In the genomic region with DNA sequence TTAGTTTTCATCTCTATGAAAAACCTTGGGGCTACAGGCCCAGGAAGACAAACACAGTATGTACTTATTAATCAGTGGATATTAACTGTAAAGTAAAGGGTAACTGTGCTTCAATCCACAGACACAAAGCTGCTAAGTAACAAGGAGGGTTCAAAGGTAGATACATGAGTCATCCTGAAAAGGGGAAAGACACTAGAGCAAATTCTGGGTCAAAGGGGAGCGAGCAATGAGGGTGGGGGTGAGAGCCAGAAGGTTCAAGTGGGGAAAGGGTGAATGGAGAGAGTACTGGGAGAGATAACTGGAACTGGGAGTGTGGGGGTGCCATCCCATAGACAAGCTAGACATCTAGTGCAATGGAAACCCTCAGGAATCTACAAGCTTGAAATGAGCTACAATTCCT, we compare ENCODE assay signal across 23 mouse cellular contexts. TPM values are rescaled to one million over a fixed set of nuclear protein-coding genes. Genes with fewer than 3 reads are reported as not detected.
"Had no signal": no experiment of that assay in that cellular context is flagged by ENCODE, and none has a peak within 500 bp of the region (broad histone marks: within the 10 kb centered on the region; RNA-seq: fewer than 3 reads in every experiment).

No protein-coding gene starts in this region.

- H3K9ac ChIP-seq: limb, embryonic 12.5 days; liver, embryonic 15.5 days; midbrain, embryonic 13.5 days; neural tube, embryonic 15.5 days had no signal

- H3K4me3 ChIP-seq: limb, embryonic 12.5 days; liver, embryonic 15.5 days; midbrain, embryonic 13.5 days; myocyte; neural tube, embryonic 15.5 days had no signal

- H3K27ac ChIP-seq: limb, embryonic 12.5 days; liver, embryonic 15.5 days; midbrain, embryonic 13.5 days; neural tube, embryonic 15.5 days; stomach, postnatal 0 days had no signal

- ATAC-seq: hindbrain, embryonic 16.5 days; inflammation-experienced regulatory T-cells, adult 6 months; lung, postnatal 0 days; midbrain, embryonic 13.5 days had no signal

- H3K9me3 ChIP-seq: limb, embryonic 12.5 days; liver, embryonic 15.5 days; midbrain, embryonic 13.5 days; neural tube, embryonic 15.5 days had no signal

- H3K27me3 ChIP-seq: limb, embryonic 12.5 days; liver, embryonic 15.5 days; midbrain, embryonic 13.5 days; neural tube, embryonic 15.5 days had no signal

- H3K4me2 ChIP-seq: limb, embryonic 12.5 days; liver, embryonic 15.5 days; midbrain, embryonic 13.5 days; neural tube, embryonic 15.5 days had no signal

- DNase-seq: layer of hippocampus, adult 9-11 months; layer of hippocampus, postnatal 36 days; liver; lung, adult 2 months; lung, postnatal 36 days; right cerebral cortex, adult 18-20 months; right cerebral cortex, postnatal 25 days; thymus, postnatal 4 days had no signal

- H3K4me1 ChIP-seq: limb, embryonic 12.5 days; liver, embryonic 15.5 days; midbrain, embryonic 13.5 days; neural tube, embryonic 15.5 days had no signal

- H3K36me3 ChIP-seq: limb, embryonic 12.5 days; liver, embryonic 15.5 days; midbrain, embryonic 13.5 days; neural tube, embryonic 15.5 days had no signal

RNA-seq across cellular contexts. Expression of gene Speer4f1, which starts 49.0 kb away (rescaled TPM):
- total RNA-seq: layer of hippocampus, adult 18-20 months; layer of hippocampus, postnatal 36 days; left cerebral cortex, adult 8-10 months; left cerebral cortex, postnatal 36 days; megakaryocyte progenitor cell, adult 5-6 weeks had no signal
- polyA plus RNA-seq: hindbrain, embryonic 16.5 days; inflammation-experienced regulatory T-cells, adult 6 months; limb, embryonic 12.5 days; liver, embryonic 15.5 days; lung, postnatal 0 days; midbrain, embryonic 13.5 days; myocyte; neural tube, embryonic 11.5 days; neural tube, embryonic 15.5 days; small intestine, adult 2 months; stomach, postnatal 0 days had no signal

RNA-seq across cellular contexts. Expression of gene Speer4f2, which starts 54.0 kb away (rescaled TPM):
- total RNA-seq: layer of hippocampus, adult 18-20 months; layer of hippocampus, postnatal 36 days; left cerebral cortex, adult 8-10 months; left cerebral cortex, postnatal 36 days; megakaryocyte progenitor cell, adult 5-6 weeks had no signal
- polyA plus RNA-seq: hindbrain, embryonic 16.5 days; inflammation-experienced regulatory T-cells, adult 6 months; limb, embryonic 12.5 days; liver, embryonic 15.5 days; lung, adult 2 months; lung, postnatal 0 days; midbrain, embryonic 13.5 days; myocyte; neural tube, embryonic 11.5 days; neural tube, embryonic 15.5 days; small intestine, adult 2 months; stomach, postnatal 0 days had no signal
